Mouse (Mus musculus): ENCODE measurements at regions not wholly inside any gene's neighbourhood (a gene's known extent, or its start where the extent isn't known, plus 50 kb on each side); places are given as distances from the start of the nearest gene placed in this dataset.
A peak's percentile ranks its signal among the peaks of the same experiment; 100 is the strongest.

GRCm38 (mm10) chr12:112235841-112236240 lies 89.8 kb downstream of the Kif26a start:
- no peak for DNase-seq
- intact Hi-C loops (cut with DNase I) = no loop called here

- no peak for DNase-seq
- intact Hi-C loops (cut with DNase I) = no loop called here
These were observed 91.1 kb downstream of the Kif26a start for GRCm38 (mm10) chr12:112237061-112237490.

DNA sequence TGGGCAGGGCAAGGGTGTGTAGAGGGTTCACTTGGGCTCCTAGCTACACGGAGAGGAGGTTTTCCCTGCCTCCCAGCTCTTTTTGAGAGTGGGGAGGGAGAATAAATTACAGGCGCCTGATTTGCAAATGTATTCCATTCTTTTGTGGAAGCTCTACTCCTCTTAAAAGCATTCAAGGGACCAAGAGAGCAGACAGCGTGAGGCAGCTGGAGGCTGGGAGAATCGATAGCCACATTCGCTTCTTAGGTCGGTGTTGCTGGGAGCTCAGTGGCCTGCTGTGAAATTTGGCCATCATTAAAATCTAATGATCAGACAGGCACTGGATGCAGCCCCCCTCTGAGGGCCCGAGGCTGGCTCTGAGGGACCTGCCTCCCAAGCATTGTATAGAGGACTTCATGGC lies 92.8 kb downstream of the Kif26a start:
- DNase-seq = no peak
- intact Hi-C loops (cut with DNase I) = no loop called here

DNA sequence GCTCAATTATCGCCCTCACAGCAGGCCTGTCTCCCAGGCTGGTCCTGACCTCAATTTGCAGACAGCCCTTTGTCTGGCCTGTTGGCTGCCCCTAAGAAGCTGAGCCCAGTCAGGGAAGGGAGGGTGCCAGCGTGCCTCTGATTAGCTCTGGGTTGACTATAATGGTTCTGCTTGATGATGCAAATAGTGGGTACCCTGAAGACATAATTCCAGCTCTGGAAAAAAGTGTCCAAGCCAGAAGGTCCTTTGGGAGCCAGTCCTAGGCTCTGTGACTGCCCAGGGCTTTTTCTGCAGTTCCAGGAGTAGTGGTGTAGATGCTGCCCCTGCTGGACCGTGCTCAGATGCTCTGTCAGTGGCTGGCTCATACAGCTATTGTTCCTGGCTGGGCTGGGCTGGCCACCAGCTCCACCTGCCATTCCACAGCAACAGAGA lies 95.7 kb downstream of the Kif26a start:
- no peak for DNase-seq
- intact Hi-C loops (cut with DNase I) = no loop called here

- no peak for DNase-seq
- intact Hi-C loops (cut with DNase I) = no loop called here
These were observed 97.2 kb downstream of the Kif26a start for GRCm38 (mm10) chr12:112243231-112243630.

DNA sequence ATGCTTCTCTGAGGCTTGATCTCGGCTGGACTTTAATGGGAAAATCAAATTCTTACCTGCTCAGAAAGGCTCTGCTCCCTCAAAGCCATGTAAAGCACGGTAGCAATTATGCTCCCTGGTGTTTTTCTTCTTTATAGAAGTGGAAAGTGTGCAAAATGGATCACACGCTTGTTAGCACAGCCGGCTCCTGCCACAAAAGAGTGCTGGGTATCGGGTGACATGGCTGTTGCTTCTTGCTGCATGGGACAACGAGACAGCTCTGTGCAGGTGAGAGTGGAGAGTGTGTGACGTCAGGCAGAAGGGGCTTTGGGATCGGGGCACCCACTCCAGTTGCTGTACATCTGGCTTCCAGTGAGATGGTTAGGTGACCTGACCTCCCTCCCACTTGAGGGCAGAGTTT lies 104.9 kb downstream of the Kif26a start:
- intact Hi-C loops (cut with DNase I) = no loop called here
- no peak for DNase-seq

DNA sequence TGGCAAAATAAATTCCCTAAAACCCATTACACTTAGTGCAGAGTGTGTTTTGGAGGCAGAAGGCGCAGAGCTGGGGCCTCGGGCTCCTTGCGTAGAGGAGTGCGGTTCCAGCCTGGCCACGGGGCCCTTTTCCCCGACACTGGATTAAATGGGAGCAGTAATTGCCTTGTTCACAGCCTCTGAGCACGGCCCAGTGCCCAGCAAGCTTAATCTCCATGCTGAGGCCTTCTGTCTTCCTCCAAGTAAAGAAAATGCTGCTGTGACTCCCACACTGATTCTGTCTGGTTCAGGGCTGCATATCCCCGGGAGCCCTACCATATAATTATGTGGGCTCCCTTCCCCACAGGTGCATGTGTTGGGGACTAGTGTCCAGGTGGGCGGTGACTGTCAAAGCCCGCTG lies 107.5 kb downstream of the Kif26a start:
- intact Hi-C loops (cut with DNase I) = no loop called here
- no peak for DNase-seq

DNA sequence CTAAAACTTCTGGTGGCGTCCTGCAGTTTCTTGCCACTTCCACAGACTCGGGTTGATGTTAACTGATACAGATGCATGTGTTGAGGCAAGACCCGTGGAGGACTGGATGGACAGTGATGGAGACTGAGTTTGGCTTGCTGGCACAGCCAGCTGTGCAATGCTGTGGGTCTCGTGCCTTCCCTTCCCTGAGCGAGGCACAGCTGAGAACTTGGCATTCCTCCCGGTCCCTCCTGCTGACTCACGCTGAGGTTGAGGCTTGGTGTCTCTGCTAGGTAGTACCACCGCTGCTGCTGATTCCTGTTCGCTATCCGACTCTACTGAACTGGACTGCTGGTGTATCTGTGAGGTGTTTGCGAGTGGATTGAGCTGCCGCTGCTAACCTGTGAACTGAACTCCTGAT lies 109.2 kb downstream of the Kif26a start:
- DNase-seq = peak in 1 of 2 experiments; percentile 31
- intact Hi-C loops (cut with DNase I) = no loop called here

DNA sequence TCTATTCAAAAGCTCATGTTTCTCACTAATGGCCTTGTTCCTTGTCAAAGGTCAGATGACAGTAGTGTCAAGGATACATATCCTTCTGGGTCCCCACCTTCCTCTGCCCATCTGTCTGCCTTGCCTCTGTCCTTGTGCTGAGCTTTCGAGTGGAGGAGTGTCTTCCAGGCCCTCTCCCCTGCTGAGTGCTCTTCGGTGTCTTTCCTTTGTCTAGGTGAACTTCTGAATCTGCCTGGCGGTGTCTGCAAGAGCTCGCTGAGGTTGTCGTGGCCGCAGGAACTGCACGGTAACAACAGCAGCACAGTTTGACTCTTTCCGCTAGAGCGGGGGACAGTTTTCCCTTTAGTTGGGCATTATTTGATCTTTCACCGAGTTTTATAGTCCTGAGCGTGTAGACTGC lies 111.7 kb downstream of the Kif26a start:
- intact Hi-C loops (cut with DNase I) = no loop called here
- DNase-seq = no peak

GRCm38 (mm10) chr12:112263283-112264056 lies 117.5 kb downstream of the Kif26a start:
- intact Hi-C loops (cut with DNase I) = no loop called here
- peak; percentile 19 to 34 for DNase-seq

DNA sequence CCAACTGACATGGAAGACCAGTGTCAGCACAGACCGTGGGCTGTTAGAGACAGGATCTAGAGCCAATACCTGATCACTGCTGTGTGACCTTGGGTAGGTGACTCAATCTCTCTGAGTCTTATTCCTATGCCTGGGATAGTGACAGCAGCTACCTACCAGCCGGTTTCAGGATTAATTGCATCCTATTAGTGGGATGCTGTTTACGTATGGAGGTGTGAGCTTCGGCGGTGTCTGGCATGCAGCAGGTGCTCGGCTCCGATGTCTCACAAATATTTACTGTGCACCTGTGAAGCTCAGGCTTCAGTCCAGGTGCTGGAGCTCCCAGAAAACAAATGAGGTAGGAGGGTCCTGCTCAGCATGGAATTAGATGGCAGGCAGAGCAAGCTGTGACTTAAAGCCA lies 118.2 kb downstream of the Kif26a start:
- intact Hi-C loops (cut with DNase I) = no loop called here
- no peak for DNase-seq

- intact Hi-C loops (cut with DNase I) = no loop called here
- no peak for DNase-seq
These were observed 119.4 kb downstream of the Kif26a start for GRCm38 (mm10) chr12:112265289-112265969.

DNA sequence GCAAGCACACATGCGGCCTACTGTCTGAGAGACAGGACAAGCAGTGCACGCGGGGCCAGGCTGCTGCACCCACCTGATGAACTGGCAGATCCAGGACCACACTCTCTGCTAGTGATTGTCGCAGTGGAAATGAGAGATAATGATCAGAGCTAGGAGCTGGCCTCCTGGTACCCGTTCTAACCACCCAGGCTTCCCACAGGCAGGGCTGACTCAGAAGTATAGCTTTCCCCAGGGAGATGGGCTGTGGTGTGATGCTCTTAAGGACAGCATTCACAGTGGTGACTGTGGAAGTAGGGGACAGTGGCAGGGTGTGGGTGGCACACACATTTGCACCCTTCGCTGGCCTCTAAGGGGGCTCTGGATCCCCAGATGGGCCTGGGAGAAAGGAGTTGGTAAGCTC lies 128.0 kb downstream of the Kif26a start:
- no peak for DNase-seq
- intact Hi-C loops (cut with DNase I) = no loop called here

- DNase-seq = no peak
- intact Hi-C loops (cut with DNase I) = loop anchor here (5.0 kb wide), 1 partner anchor 127 kb away; the partner anchor contains the start of gene Kif26a
These were observed 128.7 kb downstream of the Kif26a start for GRCm38 (mm10) chr12:112274756-112275155.

- peak in 1 of 2 experiments; percentile 19 for DNase-seq
- intact Hi-C loops (cut with DNase I) = loop anchor here (5.0 kb wide), 1 partner anchor 129 kb away; the partner anchor contains the start of gene Kif26a
These were observed 130.6 kb downstream of the Kif26a start for GRCm38 (mm10) chr12:112276651-112277050.

DNA sequence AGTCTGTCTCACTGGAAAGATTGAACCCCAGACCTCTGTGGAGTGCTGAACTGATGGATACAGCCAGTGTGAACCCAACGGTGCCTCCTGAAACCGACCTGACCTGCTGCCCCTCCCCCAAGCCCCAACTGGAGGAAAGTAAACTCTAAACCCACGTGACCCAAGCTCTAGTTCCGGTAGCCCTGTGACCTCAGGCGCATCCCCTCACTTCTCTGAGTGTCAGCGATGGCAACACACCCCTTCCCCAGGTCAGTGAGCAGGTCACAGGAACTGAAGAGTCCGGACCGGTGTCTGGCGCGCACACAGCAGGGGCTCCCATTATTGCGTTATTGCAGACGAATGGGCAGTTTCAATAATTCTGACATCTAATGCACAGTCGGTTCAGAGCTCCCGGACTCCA lies 131.5 kb downstream of the Kif26a start:
- no peak for DNase-seq
- intact Hi-C loops (cut with DNase I) = loop anchor here (5.0 kb wide), 1 partner anchor 130 kb away; the partner anchor contains the start of gene Kif26a

GRCm38 (mm10) chr12:112285096-112285495 lies 139.1 kb downstream of the Kif26a start:
- intact Hi-C loops (cut with DNase I) = no loop called here
- DNase-seq = no peak

- intact Hi-C loops (cut with DNase I) = no loop called here
These were observed 142.8 kb downstream of the Kif26a start for GRCm38 (mm10) chr12:112288786-112289185.

DNA sequence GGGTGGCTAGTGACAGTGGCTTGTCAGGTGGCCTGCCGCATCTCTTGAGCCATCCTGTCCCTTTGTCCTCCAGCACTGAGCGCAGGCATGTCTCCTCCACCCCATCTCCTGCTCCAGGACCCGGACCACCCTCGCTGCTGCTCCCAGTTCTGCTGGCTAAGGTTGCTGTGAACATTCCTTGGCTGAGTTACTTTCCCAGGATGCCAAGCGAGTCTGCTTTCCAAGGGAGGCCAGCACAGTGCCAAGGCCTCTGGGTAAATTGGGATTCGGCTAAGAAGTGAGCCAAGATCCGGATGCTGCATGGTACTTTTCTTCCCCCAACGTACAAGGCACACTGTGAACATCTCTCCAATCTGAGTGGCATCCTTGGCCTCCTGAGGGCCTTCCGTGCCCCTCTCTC lies 144.3 kb downstream of the Kif26a start:
- DNase-seq = peak; percentile 17 to 22
- intact Hi-C loops (cut with DNase I) = no loop called here

More at GRCm38 (mm10) chr12:112288786-112289185, 142.8 kb downstream of the Kif26a start:
- DNase-seq = no peak

- intact Hi-C loops (cut with DNase I) = no loop called here
- DNase-seq = no peak
These were observed 145.9 kb downstream of the Kif26a start for GRCm38 (mm10) chr12:112291748-112292561.

GRCm38 (mm10) chr12:112293105-112293504 lies 147.1 kb downstream of the Kif26a start:
- intact Hi-C loops (cut with DNase I) = no loop called here
- no peak for DNase-seq
